Mouse (Mus musculus) limb, embryonic 14.5 days (tissue): ENCODE results near the gene 2610042L04Rik. TPM values are rescaled to one million over a fixed set of nuclear protein-coding genes. Genes with fewer than 3 reads are reported as not detected.
"Not testable (repeated sequence)": the region's sequence is repeated elsewhere in the genome, so short reads cannot be mapped to it uniquely, and the experiment has no call there.

Experiments
- ATAC-seq: fragments of 200-750 bp; cut with Nextera tagmentation; 2 replicates; pipeline ENCODE4 v1.8.0; 2017; ENCODE audit warnings: low read depth, moderate number of reproducible peaks, moderate TSS enrichment; ENCODE audit not compliant: low FRiP score
- DNase-seq: peaks from one replicate; pipeline ENCODE4 v3.0.0-alpha.2; 2015; ENCODE audit warnings: low spot score
- H3K27ac ChIP-seq: fragments of 300-500 bp; sonication (generic); replicated peaks from 2 replicates; pipeline ENCODE4 v1.5.1; 2014; ENCODE audit warnings: low read depth, mild to moderate bottlenecking, low read length, moderate library complexity, mixed read lengths
- H3K27me3 ChIP-seq: fragments of 300-500 bp; sonication (generic); 2 replicates; pipeline ENCODE4 v1.6.1; 2014; ENCODE audit warnings: low read length, mixed read lengths; ENCODE audit not compliant: control insufficient read depth, insufficient read depth
- H3K36me3 ChIP-seq: fragments of 300-500 bp; sonication (generic); 2 replicates; pipeline ENCODE4 v1.6.1; 2014; ENCODE audit warnings: mild to moderate bottlenecking, low read length, moderate library complexity, mixed read lengths; ENCODE audit not compliant: control insufficient read depth, insufficient read depth
- H3K4me1 ChIP-seq: fragments of 300-500 bp; sonication (generic); 2 replicates; pipeline ENCODE4 v1.6.1; 2014; ENCODE audit warnings: antibody characterized with exemption, low read length, mixed read lengths; ENCODE audit not compliant: control insufficient read depth, insufficient read depth
- H3K4me2 ChIP-seq: fragments of 300-500 bp; sonication (generic); replicated peaks from 2 replicates; pipeline ENCODE4 v1.6.1; 2014; ENCODE audit warnings: low read depth, mild to moderate bottlenecking, low read length, moderate library complexity; ENCODE audit not compliant: severe bottlenecking
- H3K4me3 ChIP-seq: fragments of 300-500 bp; sonication (generic); replicated peaks from 2 replicates; pipeline ENCODE4 v1.5.1; 2014; ENCODE audit warnings: low read length
- H3K9ac ChIP-seq: fragments of 300-500 bp; sonication (generic); 2 replicates; pipeline ENCODE4 v1.6.1; 2014; ENCODE audit warnings: mild to moderate bottlenecking, low read depth, low read length, moderate library complexity; ENCODE audit not compliant: severe bottlenecking
- H3K9me3 ChIP-seq: fragments of 300-500 bp; sonication (generic); 2 replicates; pipeline ENCODE4 v1.6.1; 2016; ENCODE audit warnings: low read length; ENCODE audit not compliant: control insufficient read depth
- WGBS: fragments of 180-500 bp; shearing (Covaris S2); extraction: QIAGEN DNeasy Blood & Tissue Kit; methylation state at CpG from one replicate; pipeline ENCODE4 v1.1.7; 2014; 5-methylcytosine and 5-hydroxymethylcytosine counted together
- polyA plus RNA-seq, 2 experiments: library from polyadenylated mRNA; depleted of rRNA in 1 of 2; stranded (reverse) in 1 of 2; unstranded in 1 of 2; fragments of >200 nt; fragmentation: Nextera tagmentation in 1 of 2; extraction: Ambion mirVana in 1 of 2; gene quantifications; 2 replicates each; pipeline versions ENCODE4 v1.2.1 to v1.2.3; 2012 to 2014

Gene 2610042L04Rik
- polyA plus RNA-seq, 2 experiments: 0.28 to 0.38 TPM

DNA sequence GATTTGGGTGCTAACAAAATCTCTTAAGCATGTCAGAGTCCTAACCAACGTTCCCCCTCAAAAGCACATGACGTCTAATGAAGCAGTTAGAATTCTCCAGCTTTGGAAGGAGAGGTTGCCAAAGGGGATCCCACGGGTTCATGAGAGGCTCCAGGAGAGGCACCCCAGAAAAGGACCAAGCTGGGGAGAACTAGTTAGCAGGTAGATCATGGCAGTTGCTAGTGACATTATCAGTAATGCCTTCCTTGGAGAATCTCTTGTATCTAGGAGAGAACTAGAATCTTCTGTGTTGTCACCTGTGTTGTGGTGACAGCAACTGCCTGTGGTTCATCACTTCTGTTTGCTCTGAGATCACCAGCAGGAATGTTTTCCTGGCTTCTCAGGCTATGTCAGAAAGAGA lies 62.7 kb downstream of the 2610042L04Rik start, which contains the start of gene Gm3159:
TSS of gene Gm3159 (plus strand) at position 301 of the 400 bp plus-strand sequence.
- not testable (repeated sequence) for H3K4me2 ChIP-seq, DNase-seq, H3K36me3 ChIP-seq, H3K4me1 ChIP-seq, H3K9me3 ChIP-seq, H3K27ac ChIP-seq, H3K4me3 ChIP-seq, H3K9ac ChIP-seq, H3K27me3 ChIP-seq, ATAC-seq
- 43% methylated on average over 1 of the region's 3 CpGs for WGBS

- not testable (repeated sequence) for DNase-seq, H3K4me2 ChIP-seq, H3K36me3 ChIP-seq, H3K4me1 ChIP-seq, H3K27ac ChIP-seq, ATAC-seq, H3K9me3 ChIP-seq, H3K4me3 ChIP-seq, H3K27me3 ChIP-seq, H3K9ac ChIP-seq
Observed at GRCm38 (mm10) chr14:4398624-4399023, 64.1 kb downstream of the 2610042L04Rik start.

GRCm38 (mm10) chr14:4400115-4400789 lies 65.7 kb downstream of the 2610042L04Rik start:
- not testable (repeated sequence) for H3K9ac ChIP-seq, H3K36me3 ChIP-seq, H3K9me3 ChIP-seq, H3K27me3 ChIP-seq, H3K4me1 ChIP-seq, H3K27ac ChIP-seq, DNase-seq, H3K4me3 ChIP-seq, H3K4me2 ChIP-seq, ATAC-seq
- WGBS: 89% methylated on average over 5 of the region's 5 CpGs

GRCm38 (mm10) chr14:4401245-4401644 lies 66.7 kb downstream of the 2610042L04Rik start:
- H3K4me1 ChIP-seq, H3K27ac ChIP-seq, H3K9me3 ChIP-seq, H3K9ac ChIP-seq, H3K4me2 ChIP-seq, H3K4me3 ChIP-seq, DNase-seq, H3K27me3 ChIP-seq, ATAC-seq, H3K36me3 ChIP-seq: not testable (repeated sequence)
- WGBS: 77% methylated on average over 5 of the region's 5 CpGs

GRCm38 (mm10) chr14:4403840-4404239 lies 69.3 kb downstream of the 2610042L04Rik start:
- H3K36me3 ChIP-seq, H3K27me3 ChIP-seq, H3K4me3 ChIP-seq, DNase-seq, ATAC-seq, H3K4me1 ChIP-seq, H3K4me2 ChIP-seq, H3K27ac ChIP-seq, H3K9me3 ChIP-seq, H3K9ac ChIP-seq: not testable (repeated sequence)

Other genes starting within 250 kb of the 2610042L04Rik start
- gene Gm8108, start 224.2 kb upstream of the 2610042L04Rik start, polyA plus RNA-seq (2012; rRNA removed): 1.9 and 2.0 TPM in 2 replicates
- gene Gm8108, start 224.2 kb upstream of the 2610042L04Rik start, polyA plus RNA-seq (2014; fragmentation: Nextera tagmentation; extraction: Ambion mirVana): 0.45 and 1.1 TPM in 2 replicates
- not detected in 2 replicates for gene Gm3127, start 169.7 kb upstream of the 2610042L04Rik start, polyA plus RNA-seq (2012; rRNA removed)
- not detected in 2 replicates for gene Gm3127, start 169.7 kb upstream of the 2610042L04Rik start, polyA plus RNA-seq (2014; fragmentation: Nextera tagmentation; extraction: Ambion mirVana)
- gene Gm2974, start 152.2 kb upstream of the 2610042L04Rik start, polyA plus RNA-seq (2012; rRNA removed): 0.20 and 0.48 TPM in 2 replicates
- 0.17 and 0.35 TPM in 2 replicates for gene Gm2974, start 152.2 kb upstream of the 2610042L04Rik start, polyA plus RNA-seq (2014; fragmentation: Nextera tagmentation; extraction: Ambion mirVana)
- not detected in 2 replicates for gene Gm3138, start 85.1 kb upstream of the 2610042L04Rik start, polyA plus RNA-seq (2012; rRNA removed)
- gene Gm3138, start 85.1 kb upstream of the 2610042L04Rik start, polyA plus RNA-seq (2014; fragmentation: Nextera tagmentation; extraction: Ambion mirVana): not detected in 2 replicates
- gene Gm3149, start 17.5 kb upstream of the 2610042L04Rik start, polyA plus RNA-seq (2012; rRNA removed): not detected in 2 replicates
- gene Gm3149, start 17.5 kb upstream of the 2610042L04Rik start, polyA plus RNA-seq (2014; fragmentation: Nextera tagmentation; extraction: Ambion mirVana): not detected in 2 replicates
- gene Gm3159, start 62.8 kb downstream of the 2610042L04Rik start, polyA plus RNA-seq (2012; rRNA removed): not detected in 2 replicates
- not detected in 2 replicates for gene Gm3159, start 62.8 kb downstream of the 2610042L04Rik start, polyA plus RNA-seq (2014; fragmentation: Nextera tagmentation; extraction: Ambion mirVana)
- 0.23 and 0.58 TPM in 2 replicates for gene Gm3164, start 80.7 kb downstream of the 2610042L04Rik start, polyA plus RNA-seq (2012; rRNA removed)
- 0.59 and 0.82 TPM in 2 replicates for gene Gm3164, start 80.7 kb downstream of the 2610042L04Rik start, polyA plus RNA-seq (2014; fragmentation: Nextera tagmentation; extraction: Ambion mirVana)
- gene Gm3173, start 96.2 kb downstream of the 2610042L04Rik start, polyA plus RNA-seq (2012; rRNA removed): 0.51 and 2.8 TPM in 2 replicates
- gene Gm3173, start 96.2 kb downstream of the 2610042L04Rik start, polyA plus RNA-seq (2014; fragmentation: Nextera tagmentation; extraction: Ambion mirVana): not detected in 2 replicates
- gene Gm3182, start 147.0 kb downstream of the 2610042L04Rik start, polyA plus RNA-seq (2012; rRNA removed): not detected in 2 replicates
- gene Gm3182, start 147.0 kb downstream of the 2610042L04Rik start, polyA plus RNA-seq (2014; fragmentation: Nextera tagmentation; extraction: Ambion mirVana): not detected in 2 replicates
- not detected in 2 replicates for gene Gm3047, start 220.6 kb downstream of the 2610042L04Rik start, polyA plus RNA-seq (2012; rRNA removed)
- gene Gm3047, start 220.6 kb downstream of the 2610042L04Rik start, polyA plus RNA-seq (2014; fragmentation: Nextera tagmentation; extraction: Ambion mirVana): not detected in 2 replicates